Mouse (Mus musculus) limb, embryonic 11.5 days (tissue): ENCODE measurements around the gene Tmem258. TPM values are rescaled to one million over a fixed set of nuclear protein-coding genes. Genes with fewer than 3 reads are reported as not detected.
"Not testable (repeated sequence)": the region's sequence is repeated elsewhere in the genome, so short reads cannot be mapped to it uniquely, and the experiment has no call there.

Experiments used
- ATAC-seq: fragments of 200-750 bp; cut with Nextera tagmentation; 2 replicates; pipeline ENCODE4 v1.8.0; 2017; ENCODE audit warnings: low read depth; ENCODE audit not compliant: insufficient number of reproducible peaks, low FRiP score, low TSS enrichment
- DNase-seq: peaks from one replicate; pipeline ENCODE4 v3.0.0-alpha.2; 2015; ENCODE audit warnings: low spot score
- H3K27ac ChIP-seq: fragments of 300-500 bp; sonication (generic); replicated peaks from 2 replicates; pipeline ENCODE4 v1.5.1; 2014; ENCODE audit warnings: low read depth, mild to moderate bottlenecking, low read length
- H3K27me3 ChIP-seq: fragments of 300-500 bp; sonication (generic); 2 replicates; pipeline ENCODE4 v1.6.1; 2014; ENCODE audit warnings: mild to moderate bottlenecking, low read length, mixed read lengths; ENCODE audit not compliant: control insufficient read depth, insufficient read depth
- H3K36me3 ChIP-seq: fragments of 300-500 bp; sonication (generic); 2 replicates; pipeline ENCODE4 v1.6.1; 2014; ENCODE audit warnings: mild to moderate bottlenecking, low read length, moderate library complexity, mixed read lengths; ENCODE audit not compliant: control insufficient read depth, insufficient read depth
- H3K4me1 ChIP-seq: fragments of 300-500 bp; sonication (generic); 2 replicates; pipeline ENCODE4 v1.6.1; 2014; ENCODE audit warnings: low read length, mixed read lengths; ENCODE audit not compliant: control insufficient read depth, insufficient read depth
- H3K4me2 ChIP-seq: fragments of 300-500 bp; sonication (generic); 2 replicates; pipeline ENCODE4 v1.6.1; 2014; ENCODE audit warnings: low read depth, mild to moderate bottlenecking, moderate library complexity; ENCODE audit not compliant: severe bottlenecking
- H3K4me3 ChIP-seq: fragments of 300-500 bp; sonication (generic); 2 replicates; pipeline ENCODE4 v1.5.1; 2014; ENCODE audit warnings: low read depth, low read length
- H3K9ac ChIP-seq: fragments of 300-500 bp; sonication (generic); 2 replicates; pipeline ENCODE4 v1.6.1; 2014; ENCODE audit warnings: mild to moderate bottlenecking, low read length
- H3K9me3 ChIP-seq: fragments of 300-500 bp; sonication (generic); 2 replicates; pipeline ENCODE4 v1.6.1; 2016; ENCODE audit warnings: low read length; ENCODE audit not compliant: control insufficient read depth
- WGBS: fragments of 180-500 bp; shearing (Covaris S2); extraction: QIAGEN DNeasy Blood & Tissue Kit; methylation state at CpG from one replicate; pipeline ENCODE4 v1.1.7; 2014; 5-methylcytosine and 5-hydroxymethylcytosine counted together
- polyA plus RNA-seq: library from polyadenylated mRNA; unstranded; fragments of >200 nt; fragmentation: Nextera tagmentation; extraction: Ambion mirVana; gene quantifications from 2 replicates; pipeline ENCODE4 v1.2.1, GENCODE M21; 2014

The Tmem258 gene
- polyA plus RNA-seq, 1 experiment from 2014 or later, result 442 TPM

DNA sequence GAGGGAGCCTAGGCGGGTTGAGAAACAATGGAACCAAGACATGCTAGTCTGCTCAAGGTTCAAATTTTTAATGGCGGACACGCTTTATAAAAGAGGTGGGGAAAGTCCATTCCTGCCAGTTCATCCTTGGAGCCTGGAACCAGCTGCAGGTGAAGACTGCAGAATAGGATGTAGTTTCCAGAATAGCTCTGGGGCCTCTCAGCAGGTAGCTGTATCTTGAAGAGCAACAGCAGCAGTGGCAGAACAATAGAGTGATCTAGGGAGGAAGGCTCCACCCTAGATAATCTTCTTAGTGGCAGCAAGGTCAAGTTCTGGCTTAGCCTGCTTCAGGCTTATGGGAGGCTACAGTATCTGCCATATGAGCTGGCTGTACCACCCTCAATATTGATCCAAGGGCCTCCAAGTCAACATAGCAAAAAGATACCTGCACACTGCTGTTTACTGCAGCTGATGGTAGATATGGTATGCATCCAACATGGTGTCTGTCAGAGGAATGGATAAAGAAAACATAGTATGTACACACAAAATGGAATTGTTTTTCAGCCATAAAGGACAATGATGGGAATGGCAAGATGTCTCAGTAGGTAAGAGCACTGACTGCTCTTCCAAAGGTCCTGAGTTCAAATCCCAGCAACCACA lies 34.0 kb upstream of the Tmem258 start:
- H3K9me3 ChIP-seq, ATAC-seq, H3K27me3 ChIP-seq, H3K4me2 ChIP-seq, H3K27ac ChIP-seq, H3K36me3 ChIP-seq, H3K9ac ChIP-seq, DNase-seq, H3K4me3 ChIP-seq, H3K4me1 ChIP-seq: not testable (repeated sequence)
- WGBS, result 91% methylated on average over 3 of the region's 3 CpGs

DNA sequence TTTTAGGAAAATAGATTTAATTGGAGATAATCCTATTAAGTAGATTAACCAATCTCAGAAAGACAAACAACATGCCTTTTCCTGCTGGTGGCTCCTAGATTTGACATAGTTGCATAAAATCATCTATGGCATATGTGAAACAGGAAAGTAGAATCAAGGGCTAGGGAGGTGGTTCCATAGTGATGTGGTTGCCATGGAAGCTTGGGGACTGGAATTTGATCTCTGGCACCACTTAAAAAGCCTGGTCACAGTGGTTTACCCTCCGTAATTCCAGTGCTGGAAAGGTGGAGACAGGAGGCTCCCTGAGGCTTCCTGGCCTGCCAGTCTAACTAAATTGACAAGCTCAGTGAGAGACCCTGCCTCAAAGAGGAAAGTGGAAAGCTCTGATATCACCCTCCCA lies 33.3 kb upstream of the Tmem258 start:
- no peaks in the 10 kb centered on the region for H3K4me1 ChIP-seq
- H3K27ac ChIP-seq, result no peak overlapping the region
- no peak overlapping the region for H3K4me3 ChIP-seq
- H3K36me3 ChIP-seq, result no peaks in the 10 kb centered on the region
- ATAC-seq, result no peak
- DNase-seq, result no peak
- H3K9me3 ChIP-seq, result no peaks in the 10 kb centered on the region
- H3K4me2 ChIP-seq, result no peak overlapping the region
- 38% methylated on average over 1 of the region's 1 CpGs for WGBS
- no peaks in the 10 kb centered on the region for H3K27me3 ChIP-seq
- H3K9ac ChIP-seq, result no peak overlapping the region

DNA sequence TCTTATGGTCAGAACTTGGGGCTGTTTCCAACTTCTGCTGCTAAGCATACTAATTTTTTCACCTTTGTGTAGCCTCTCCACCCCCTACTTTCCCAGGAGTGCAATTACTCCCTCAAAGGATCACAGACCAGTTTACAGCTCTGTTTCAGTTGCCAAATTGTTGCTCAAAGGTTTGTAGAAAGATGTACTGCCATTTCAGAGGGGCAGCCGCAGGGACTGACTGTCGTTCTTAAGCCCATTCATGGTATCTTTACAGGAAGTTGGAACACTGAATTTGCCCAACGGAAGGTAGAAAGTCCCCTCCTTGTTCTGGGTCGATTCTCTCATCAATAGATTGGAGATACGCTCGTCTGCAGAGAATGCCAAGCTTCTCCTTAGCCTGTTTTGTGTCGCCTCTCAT lies 32.5 kb upstream of the Tmem258 start:
- Histone ChIP-seq H3K27ac (no peak overlapping the region), H3K4me3 (no peak overlapping the region), H3K36me3 (no peaks in the 10 kb centered on the region), H3K27me3 (no peaks in the 10 kb centered on the region), H3K9ac (no peak overlapping the region), H3K4me2 (no peak overlapping the region), H3K9me3 (no peaks in the 10 kb centered on the region), H3K4me1 (no peaks in the 10 kb centered on the region)
- no peak for DNase-seq
- no peak for ATAC-seq
- 79% methylated on average over 7 of the region's 7 CpGs for WGBS

DNA sequence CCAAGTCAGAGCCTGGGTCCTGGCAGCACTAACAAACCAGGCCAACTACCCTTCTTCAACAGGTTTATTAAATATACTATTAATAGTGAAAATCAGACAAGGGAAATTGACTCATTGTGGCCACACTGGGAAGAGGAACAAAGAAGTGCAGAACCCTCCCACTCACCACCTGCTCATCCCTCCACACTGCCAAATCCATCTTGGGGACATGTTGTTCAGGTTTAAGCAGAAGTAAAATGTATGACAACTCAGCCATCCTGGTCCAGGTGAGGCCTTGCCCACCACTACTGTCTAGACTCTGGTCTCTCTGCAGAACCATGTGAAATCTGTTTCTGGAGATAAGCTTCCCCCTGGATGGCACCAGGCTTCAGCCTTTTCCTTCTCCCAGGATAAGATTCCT lies 32.0 kb upstream of the Tmem258 start:
- no peaks in the 10 kb centered on the region for H3K4me1 ChIP-seq
- no peaks in the 10 kb centered on the region for H3K27me3 ChIP-seq
- no peak for ATAC-seq
- no peak overlapping the region for H3K27ac ChIP-seq
- no peak for DNase-seq
- H3K4me2 ChIP-seq, result no peak overlapping the region
- no peaks in the 10 kb centered on the region for H3K9me3 ChIP-seq
- no peak overlapping the region for H3K9ac ChIP-seq
- H3K36me3 ChIP-seq, result no peaks in the 10 kb centered on the region
- H3K4me3 ChIP-seq, result no peak overlapping the region

DNA sequence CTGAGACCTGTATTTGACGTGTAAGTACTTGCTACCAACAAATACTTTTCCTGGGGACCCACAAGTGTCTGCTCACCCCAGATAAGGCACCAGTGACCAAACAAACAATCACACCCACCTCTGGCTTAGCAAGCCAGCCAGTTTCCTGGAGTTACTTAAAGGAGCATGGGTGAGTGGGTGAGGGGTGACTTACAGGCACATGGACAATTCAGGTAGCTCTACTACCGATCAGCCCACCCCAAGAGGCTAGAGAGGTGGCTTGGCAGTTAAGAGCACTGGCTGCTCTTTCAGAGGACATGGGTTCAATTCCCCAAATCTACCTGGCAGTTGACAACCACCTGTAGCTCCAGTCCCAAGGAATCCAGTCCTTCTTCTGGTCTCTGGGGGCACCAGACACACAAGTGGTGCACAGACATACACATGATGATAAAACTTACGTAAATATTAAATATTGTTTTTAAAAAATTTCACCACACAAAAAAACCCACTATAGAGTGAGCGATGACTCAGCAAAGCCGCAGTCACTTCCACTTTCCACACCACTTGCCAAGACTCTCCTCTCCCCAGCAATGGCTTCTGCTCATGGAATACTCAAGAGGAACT lies 30.6 kb upstream of the Tmem258 start:
- no peak overlapping the region for H3K27ac ChIP-seq
- no peak overlapping the region for H3K9ac ChIP-seq
- DNase-seq (no peak), ATAC-seq (no peak)
- no peaks in the 10 kb centered on the region for H3K4me1 ChIP-seq
- H3K9me3 ChIP-seq, result no peaks in the 10 kb centered on the region
- no peaks in the 10 kb centered on the region for H3K36me3 ChIP-seq
- 84% methylated on average over 5 of the region's 5 CpGs for WGBS
- no peaks in the 10 kb centered on the region for H3K27me3 ChIP-seq
- no peak overlapping the region for H3K4me2 ChIP-seq
- H3K4me3 ChIP-seq, result no peak overlapping the region

DNA sequence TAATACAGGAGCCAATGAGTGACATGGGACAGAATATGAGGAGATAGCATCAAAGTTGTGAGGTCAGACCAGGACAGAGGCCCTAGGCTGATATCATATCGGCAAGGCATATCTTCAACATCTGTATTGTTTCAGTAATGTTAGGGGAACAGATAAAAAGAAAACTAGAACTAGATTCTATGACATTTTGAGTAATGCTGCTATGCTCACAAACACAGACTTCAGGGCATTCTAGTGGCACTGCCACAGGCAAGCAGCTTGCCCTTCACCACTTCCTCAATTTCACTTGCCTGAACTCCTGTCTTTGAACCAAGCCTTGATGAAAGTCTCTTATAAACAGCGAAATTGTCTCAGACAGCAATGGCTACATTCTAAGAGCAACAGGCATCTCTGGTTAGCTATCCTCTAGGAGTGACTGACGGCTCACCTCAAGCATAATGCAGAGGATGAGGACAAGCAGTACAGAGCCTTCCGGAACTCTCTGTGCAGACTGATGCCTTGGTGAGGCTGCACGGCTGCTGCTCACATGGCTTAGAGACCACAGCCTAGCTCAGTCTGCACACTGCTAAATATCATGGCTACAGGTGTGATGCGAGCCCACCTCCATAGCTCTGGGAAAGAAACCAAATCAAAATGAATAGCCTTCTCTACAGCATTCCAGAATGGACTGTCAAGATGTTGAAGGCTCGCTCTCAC lies 29.8 kb upstream of the Tmem258 start:
- WGBS, result 93% methylated on average over 7 of the region's 7 CpGs
- Histone ChIP-seq H3K36me3 (no peaks in the 10 kb centered on the region), H3K4me2 (no peak overlapping the region), H3K4me3 (no peak overlapping the region), H3K27me3 (no peaks in the 10 kb centered on the region), H3K4me1 (no peaks in the 10 kb centered on the region), H3K27ac (no peak overlapping the region), H3K9ac (no peak overlapping the region), H3K9me3 (no peaks in the 10 kb centered on the region)
- DNase-seq (no peak), ATAC-seq (no peak)

DNA sequence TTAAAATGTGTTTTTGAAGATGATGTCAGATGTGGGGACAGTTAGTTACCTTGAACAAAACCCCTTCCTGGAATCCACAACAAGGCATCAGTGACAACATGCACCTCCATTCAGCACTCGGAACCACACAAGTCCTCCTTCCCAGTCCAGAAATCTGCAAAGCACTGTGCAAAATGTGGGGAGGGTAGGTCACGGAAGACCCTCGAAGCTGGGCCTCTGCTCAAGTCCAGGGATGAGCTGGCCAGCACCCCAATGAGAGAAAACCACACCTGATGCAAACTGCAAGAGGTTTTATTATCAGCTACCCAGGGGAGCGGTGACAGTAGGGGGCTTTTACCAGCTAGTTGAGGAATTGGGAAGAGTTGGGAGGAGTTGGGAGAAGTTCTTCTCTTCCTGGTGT lies 28.9 kb upstream of the Tmem258 start:
- no peak overlapping the region for H3K9ac ChIP-seq
- H3K36me3 ChIP-seq, result no peaks in the 10 kb centered on the region
- no peak overlapping the region for H3K27ac ChIP-seq
- H3K4me1 ChIP-seq, result no peaks in the 10 kb centered on the region
- WGBS, result 80% methylated on average over 4 of the region's 4 CpGs
- no peak for ATAC-seq
- H3K4me2 ChIP-seq, result no peak overlapping the region
- no peak for DNase-seq
- H3K27me3 ChIP-seq, result no peaks in the 10 kb centered on the region
- no peaks in the 10 kb centered on the region for H3K9me3 ChIP-seq
- no peak overlapping the region for H3K4me3 ChIP-seq

DNA sequence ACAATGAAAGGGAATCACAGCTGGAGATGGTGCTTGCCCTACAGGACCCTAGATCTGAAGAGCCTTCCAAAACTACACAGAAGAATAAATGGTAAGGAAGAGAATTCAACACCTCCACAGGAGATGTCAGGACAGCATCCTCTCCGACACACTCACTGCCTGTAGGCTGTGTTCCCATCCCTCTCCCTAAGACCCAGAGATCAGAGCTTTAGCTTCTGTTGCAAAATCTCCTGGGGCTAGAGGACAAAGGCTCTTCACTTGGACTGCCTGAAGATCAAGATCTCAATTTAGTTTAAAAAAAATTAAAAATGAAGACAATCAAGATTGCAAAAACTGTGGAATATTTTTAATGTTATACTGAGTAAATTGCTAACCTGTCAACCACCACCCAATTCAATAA lies 27.3 kb upstream of the Tmem258 start:
- no peak for ATAC-seq
- Histone ChIP-seq H3K9ac (no peak overlapping the region), H3K36me3 (no peaks in the 10 kb centered on the region), H3K4me2 (no peak overlapping the region), H3K4me3 (no peak overlapping the region), H3K27ac (no peak overlapping the region), H3K27me3 (no peaks in the 10 kb centered on the region), H3K4me1 (no peaks in the 10 kb centered on the region), H3K9me3 (no peaks in the 10 kb centered on the region)
- DNase-seq, result no peak
- 71% methylated on average over 1 of the region's 1 CpGs for WGBS
